Mouse (Mus musculus) heart, postnatal 25 days (tissue): ENCODE measurements around the gene Chsy1. TPM values are rescaled to one million over a fixed set of nuclear protein-coding genes. Genes with fewer than 3 reads are reported as not detected.

Experiments
- DNase-seq: peaks from one replicate; pipeline ENCODE4 v3.0.0; 2022; ENCODE audit warnings: low spot score
- intact Hi-C: fragments of 180-260 bp; cut with DNase I; formaldehyde crosslinking; loops from one replicate; pipeline ENCODE4 v1.15.1; 2025
- total RNA-seq, 2 experiments: library from RNA; stranded (reverse); gene quantifications; 2 replicates each; pipeline ENCODE4 v1.2.3; 2021

Gene Chsy1
- total RNA-seq: 10 to 100 TPM; 14.4 to 16.8 TPM

- peak; percentile 85 for DNase-seq
- intact Hi-C loops: no loop called here
Observed at GRCm38 (mm10) chr7:66108961-66109854, at the start of gene Chsy1. TSS of gene Chsy1 (plus strand) at chr7:66109515.

- DNase-seq: peak; percentile 75
- intact Hi-C loops: loop anchor here (2.0 kb wide), 1 partner anchor 16 kb away; no protein-coding TSS in a partner anchor
Observed at GRCm38 (mm10) chr7:66060066-66060956, 49.0 kb upstream of the Chsy1 start.

GRCm38 (mm10) chr7:66061057-66061456 lies 48.3 kb upstream of the Chsy1 start:
- intact Hi-C loops: loop anchor here (2.0 kb wide), 1 partner anchor 16 kb away; no protein-coding TSS in a partner anchor

GRCm38 (mm10) chr7:66076411-66076810 lies 32.9 kb upstream of the Chsy1 start:
- DNase-seq: no peak
- intact Hi-C loops: loop anchor here (2.0 kb wide), 1 partner anchor 16 kb away; no protein-coding TSS in a partner anchor

More at GRCm38 (mm10) chr7:66061057-66061456, 48.3 kb upstream of the Chsy1 start:
- DNase-seq: no peak

- intact Hi-C loops: loop anchor here (10.0 kb wide), 1 partner anchor 605 kb away; the partner anchor contains the start of genes Asb7 and Lins1
Observed at GRCm38 (mm10) chr7:66079364-66080230, 29.7 kb upstream of the Chsy1 start, which contains the start of gene Selenos. TSS of gene Selenos (plus strand) at chr7:66079649.

GRCm38 (mm10) chr7:66080231-66080613 lies 29.1 kb upstream of the Chsy1 start:
- DNase-seq: no peak
- intact Hi-C loops: loop anchor here (10.0 kb wide), 1 partner anchor 605 kb away; the partner anchor contains the start of genes Asb7 and Lins1

More at GRCm38 (mm10) chr7:66079364-66080230, 29.7 kb upstream of the Chsy1 start, which contains the start of gene Selenos:
- peak; percentile 91 for DNase-seq

GRCm38 (mm10) chr7:66083757-66084156 lies 25.6 kb upstream of the Chsy1 start:
- DNase-seq: no peak
- intact Hi-C loops: loop anchor here (10.0 kb wide), 1 partner anchor 601 kb away; the partner anchor contains the start of genes Asb7 and Lins1

GRCm38 (mm10) chr7:66084546-66084945 lies 24.8 kb upstream of the Chsy1 start:
- no peak for DNase-seq
- intact Hi-C loops: loop anchor here (10.0 kb wide), 1 partner anchor 600 kb away; the partner anchor contains the start of genes Asb7 and Lins1

- intact Hi-C loops: loop anchor here (10.0 kb wide), 1 partner anchor 597 kb away; the partner anchor contains the start of genes Asb7 and Lins1
- DNase-seq: no peak
Observed at GRCm38 (mm10) chr7:66087652-66088051, 21.7 kb upstream of the Chsy1 start.

- no peak for DNase-seq
- intact Hi-C loops: loop anchor here (10.0 kb wide), 1 partner anchor 597 kb away; the partner anchor contains the start of genes Asb7 and Lins1
Observed at GRCm38 (mm10) chr7:66088077-66088476, 21.2 kb upstream of the Chsy1 start.

- intact Hi-C loops: no loop called here
- DNase-seq: no peak
Observed at GRCm38 (mm10) chr7:66090676-66091190, 18.6 kb upstream of the Chsy1 start.

- DNase-seq: no peak
- intact Hi-C loops: no loop called here
Observed at GRCm38 (mm10) chr7:66091553-66091952, 17.8 kb upstream of the Chsy1 start.

GRCm38 (mm10) chr7:66092656-66093055 lies 16.7 kb upstream of the Chsy1 start:
- intact Hi-C loops: no loop called here
- DNase-seq: no peak

GRCm38 (mm10) chr7:66094141-66094540 lies 15.2 kb upstream of the Chsy1 start:
- DNase-seq: no peak
- intact Hi-C loops: no loop called here

GRCm38 (mm10) chr7:66098803-66099202 lies 10.5 kb upstream of the Chsy1 start:
- intact Hi-C loops: no loop called here
- no peak for DNase-seq

GRCm38 (mm10) chr7:66101866-66102265 lies 7.4 kb upstream of the Chsy1 start:
- intact Hi-C loops: loop anchor here (1.0 to 5.0 kb wide), 4 partner anchors 148 to 560 kb away; partner anchors contain the start of gene Lrrk1
- DNase-seq: no peak

- intact Hi-C loops: loop anchor here (5.0 kb wide), 2 partner anchors 283 to 558 kb away; partner anchors contain the start of gene Lrrk1
Observed at GRCm38 (mm10) chr7:66104531-66104930, 4.8 kb upstream of the Chsy1 start.

GRCm38 (mm10) chr7:66105771-66106170 lies 3.5 kb upstream of the Chsy1 start:
- intact Hi-C loops: no loop called here
- DNase-seq: no peak

More at GRCm38 (mm10) chr7:66104531-66104930, 4.8 kb upstream of the Chsy1 start:
- no peak for DNase-seq
